Mouse (Mus musculus): ENCODE measurements around the gene Cyp2j6.
"Not testable (repeated sequence)": the region's sequence is repeated elsewhere in the genome, so short reads cannot be mapped to it uniquely, and the experiment has no call there.

Gene Cyp2j6

GRCm38 (mm10) chr4:96553133-96553819 lies at the start of gene Cyp2j6:
Cyp2j6 (minus strand) TSS chr4:96553661.
- DNase-seq (ENCODE audit: low read depth in 2 of 2, low spot score in 2 of 2): no peak

- DNase-seq (ENCODE audit: low read depth in 2 of 2, low spot score in 2 of 2): no peak
These were observed 38.3 kb upstream of the Cyp2j6 start for GRCm38 (mm10) chr4:96591791-96592150.

- no peak for DNase-seq (ENCODE audit: low read depth in 2 of 2, low spot score in 2 of 2)
These were observed 37.7 kb upstream of the Cyp2j6 start, which contains the start of gene Cyp2j9 for GRCm38 (mm10) chr4:96590911-96591790. Cyp2j9 (minus strand) TSS chr4:96591578.

- DNase-seq (ENCODE audit: low read depth in 2 of 2, low spot score in 2 of 2): no peak
These were observed 28.1 kb upstream of the Cyp2j6 start for GRCm38 (mm10) chr4:96581425-96582088.

GRCm38 (mm10) chr4:96580351-96580750 lies 26.9 kb upstream of the Cyp2j6 start:
- DNase-seq (ENCODE audit: low read depth in 2 of 2, low spot score in 2 of 2): not testable (repeated sequence)

- no peak for DNase-seq (ENCODE audit: low read depth in 2 of 2, low spot score in 2 of 2)
These were observed 16.0 kb upstream of the Cyp2j6 start for GRCm38 (mm10) chr4:96569442-96569841.

GRCm38 (mm10) chr4:96567988-96568387 lies 14.5 kb upstream of the Cyp2j6 start:
- DNase-seq (ENCODE audit: low read depth in 2 of 2, low spot score in 2 of 2): no peak

GRCm38 (mm10) chr4:96565808-96566207 lies 12.3 kb upstream of the Cyp2j6 start:
- DNase-seq (ENCODE audit: low read depth in 2 of 2, low spot score in 2 of 2): no peak

- DNase-seq (ENCODE audit: low read depth in 2 of 2, low spot score in 2 of 2): no peak
These were observed 7.0 kb upstream of the Cyp2j6 start for GRCm38 (mm10) chr4:96560464-96560863.

GRCm38 (mm10) chr4:96559781-96560180 lies 6.3 kb upstream of the Cyp2j6 start:
- DNase-seq (ENCODE audit: low read depth in 2 of 2, low spot score in 2 of 2): no peak

GRCm38 (mm10) chr4:96551619-96552018 lies 1.8 kb downstream of the Cyp2j6 start:
- no peak for DNase-seq (ENCODE audit: low read depth in 2 of 2, low spot score in 2 of 2)

- DNase-seq (ENCODE audit: low read depth in 2 of 2, low spot score in 2 of 2): no peak
These were observed 7.5 kb downstream of the Cyp2j6 start for GRCm38 (mm10) chr4:96545976-96546375.

- no peak for DNase-seq (ENCODE audit: low read depth in 2 of 2, low spot score in 2 of 2)
These were observed 27.7 kb downstream of the Cyp2j6 start for GRCm38 (mm10) chr4:96525772-96526171.

GRCm38 (mm10) chr4:96522256-96522655 lies 31.2 kb downstream of the Cyp2j6 start:
- DNase-seq (ENCODE audit: low read depth in 2 of 2, low spot score in 2 of 2): no peak

- no peak for DNase-seq (ENCODE audit: low read depth in 2 of 2, low spot score in 2 of 2)
These were observed 43.4 kb downstream of the Cyp2j6 start for GRCm38 (mm10) chr4:96510083-96510482.

- no peak for DNase-seq (ENCODE audit: low read depth in 2 of 2, low spot score in 2 of 2)
These were observed 46.2 kb downstream of the Cyp2j6 start, which contains the start of gene Cyp2j8 for GRCm38 (mm10) chr4:96507286-96507685. Cyp2j8 (minus strand) TSS chr4:96507386.

Data from CD8-positive naive resting alpha-beta T cell, adult 2 months (primary cell).